Mouse (Mus musculus) lung, embryonic 15.5 days (tissue): ENCODE measurements around the gene Mastl. TPM values are rescaled to one million over a fixed set of nuclear protein-coding genes. Genes with fewer than 3 reads are reported as not detected.

Experiments
- ATAC-seq: fragments of 200-750 bp; cut with Nextera tagmentation; 2 replicates; pipeline ENCODE4 v1.8.0; 2017; ENCODE audit warnings: moderate number of reproducible peaks, borderline replicate concordance; ENCODE audit not compliant: low FRiP score, low TSS enrichment; ENCODE audit errors: extremely low read depth
- H3K27ac ChIP-seq: fragments of 300-500 bp; sonication (generic); 2 replicates; pipeline ENCODE4 v1.5.1; 2015; ENCODE audit warnings: moderate library complexity, mild to moderate bottlenecking, inconsistent platforms
- H3K27me3 ChIP-seq: fragments of 300-500 bp; sonication (generic); 2 replicates; pipeline ENCODE4 v1.6.1; 2015; ENCODE audit warnings: inconsistent platforms
- H3K36me3 ChIP-seq: fragments of 300-500 bp; sonication (generic); 2 replicates; pipeline ENCODE4 v1.6.1; 2015; ENCODE audit warnings: inconsistent platforms
- H3K4me1 ChIP-seq: fragments of 300-500 bp; sonication (generic); 2 replicates; pipeline ENCODE4 v1.6.1; 2015; ENCODE audit warnings: inconsistent platforms
- H3K4me2 ChIP-seq: fragments of 300-500 bp; sonication (generic); 2 replicates; pipeline ENCODE4 v1.6.1; 2015; ENCODE audit warnings: inconsistent platforms, mild to moderate bottlenecking, moderate library complexity
- H3K4me3 ChIP-seq: fragments of 300-500 bp; sonication (generic); 2 replicates; pipeline ENCODE4 v1.5.1; 2015; ENCODE audit warnings: mild to moderate bottlenecking, inconsistent platforms
- H3K9ac ChIP-seq: fragments of 300-500 bp; sonication (generic); 2 replicates; pipeline ENCODE4 v1.6.1; 2015; ENCODE audit warnings: inconsistent platforms
- H3K9me3 ChIP-seq: fragments of 300-500 bp; sonication (generic); 2 replicates; pipeline ENCODE4 v1.6.1; 2016; ENCODE audit warnings: inconsistent platforms
- WGBS: fragments of 180-500 bp; shearing (Covaris S2); methylation state at CpG from one replicate; pipeline ENCODE4 v1.1.7; 2015; 5-methylcytosine and 5-hydroxymethylcytosine counted together
- polyA plus RNA-seq: library from polyadenylated mRNA; unstranded; fragments of >200 nt; fragmentation: Nextera tagmentation; extraction: Ambion mirVana; gene quantifications from 2 replicates; pipeline ENCODE4 v1.2.1, GENCODE M21; 2015

The Mastl gene
- 13.1 and 15.2 TPM in 2 replicates for polyA plus RNA-seq

DNA sequence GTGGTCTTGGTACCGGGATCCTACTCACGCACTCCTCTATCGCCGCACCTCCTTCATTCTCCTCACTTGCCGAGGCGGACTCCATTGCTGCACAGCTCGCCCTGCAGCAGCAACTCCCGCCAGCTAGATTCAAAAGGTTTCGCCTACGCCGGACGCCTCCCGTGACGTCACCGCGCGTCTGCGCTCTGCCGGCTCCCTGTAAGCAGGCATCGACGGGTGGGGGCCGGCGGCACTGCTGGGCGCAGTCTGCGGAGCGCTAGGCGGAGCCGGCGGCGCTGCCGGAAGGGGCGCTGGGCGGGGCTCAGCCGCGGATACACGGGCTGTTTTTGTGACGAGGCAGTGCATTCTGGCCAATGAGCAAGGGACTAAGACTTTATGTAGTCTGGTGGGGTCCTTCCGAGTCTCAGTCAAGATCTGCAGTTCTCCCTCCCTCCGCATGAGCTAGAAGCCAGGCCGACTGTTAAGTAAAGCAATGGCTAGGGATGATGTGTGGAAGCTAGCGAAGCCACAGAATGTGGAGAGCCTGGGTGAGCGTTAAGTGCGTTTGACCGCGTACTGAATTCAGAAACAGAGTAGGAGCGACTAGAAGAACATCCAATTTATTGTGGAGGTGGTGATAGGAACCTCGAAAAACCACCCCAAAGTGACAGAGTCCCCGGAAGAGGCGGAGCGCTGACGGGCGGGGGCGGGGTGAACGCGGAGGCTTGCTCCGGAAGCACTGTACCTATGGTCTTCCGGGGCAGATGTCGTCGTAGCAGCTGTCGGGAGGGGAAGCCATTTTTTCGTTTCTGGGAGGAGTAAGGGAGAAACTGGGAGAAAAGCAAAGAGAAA lies at the start of gene Mastl, which contains the start of gene Yme1l1:
TSS of gene Mastl (minus strand) at position 248 of the 831 bp plus-strand sequence.
TSS of gene Yme1l1 (plus strand) at position 593 of the 831 bp plus-strand sequence.
- no peaks in the 10 kb centered on the region for H3K9me3 ChIP-seq
- H3K4me2 ChIP-seq = peak within 1 kb of the TSS; percentile 64
- ATAC-seq = peak; percentile 100
- WGBS = under 1% methylated on average over 61 of the region's 61 CpGs
- H3K4me3 ChIP-seq = peak within 1 kb of the TSS; percentile 90
- H3K9ac ChIP-seq = peak within 1 kb of the TSS; percentile 85
- H3K27me3 ChIP-seq = no peaks in the 10 kb centered on the region
- peaks cover 1% of the 10 kb centered on the region; the same call in 1 of the 2 replicates for H3K36me3 ChIP-seq
- peak within 1 kb of the TSS; percentile 99 for H3K27ac ChIP-seq
- H3K4me1 ChIP-seq = peaks cover 26% of the 10 kb centered on the region

DNA sequence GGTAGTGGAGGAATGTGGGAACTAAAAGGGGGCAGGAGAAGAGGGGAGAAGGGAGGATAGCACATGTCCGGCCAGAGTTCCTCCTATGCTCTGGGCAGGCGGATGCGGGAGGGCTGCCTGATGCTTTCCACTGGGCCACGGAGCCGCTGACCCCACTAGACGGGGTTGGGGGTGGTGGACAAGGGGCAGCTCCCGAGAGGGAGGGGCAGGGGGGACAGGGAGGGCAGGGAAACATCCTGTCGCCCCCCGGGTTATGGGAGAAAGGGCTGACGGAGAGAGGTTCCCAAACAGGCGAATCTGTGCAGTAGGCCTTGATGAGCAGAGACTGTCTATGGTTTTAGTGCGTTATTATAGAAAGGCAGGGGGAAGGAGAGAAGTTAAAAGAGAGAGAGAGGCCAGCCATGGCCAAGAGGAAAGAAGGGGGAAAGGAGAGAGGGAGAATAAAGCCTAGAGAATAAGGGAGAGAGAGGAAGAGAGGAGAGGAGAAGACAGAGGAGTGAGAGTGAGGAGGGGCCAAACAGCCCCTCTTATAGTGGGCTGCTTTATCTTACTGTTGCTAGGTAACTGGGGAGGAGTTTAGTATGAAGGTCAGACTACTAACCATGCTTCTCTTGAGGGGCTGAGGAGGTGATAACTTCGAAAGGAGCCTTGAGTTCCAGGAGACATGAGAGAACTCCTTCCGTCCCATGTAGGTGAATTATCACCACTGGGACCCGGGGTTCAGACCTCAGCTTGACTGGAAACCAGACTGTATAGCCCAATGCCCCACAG lies 47.3 kb upstream of the Mastl start:
- Histone ChIP-seq H3K36me3 (peaks cover 13% of the 10 kb centered on the region), H3K4me3 (no peak overlapping the region), H3K4me1 (no peaks in the 10 kb centered on the region), H3K4me2 (no peak overlapping the region), H3K27ac (no peak overlapping the region), H3K9me3 (no peaks in the 10 kb centered on the region), H3K27me3 (no peaks in the 10 kb centered on the region), H3K9ac (no peak overlapping the region)
- 54% methylated on average over 15 of the region's 15 CpGs for WGBS
- no peak; the same call in 1 of the 2 replicates for ATAC-seq

DNA sequence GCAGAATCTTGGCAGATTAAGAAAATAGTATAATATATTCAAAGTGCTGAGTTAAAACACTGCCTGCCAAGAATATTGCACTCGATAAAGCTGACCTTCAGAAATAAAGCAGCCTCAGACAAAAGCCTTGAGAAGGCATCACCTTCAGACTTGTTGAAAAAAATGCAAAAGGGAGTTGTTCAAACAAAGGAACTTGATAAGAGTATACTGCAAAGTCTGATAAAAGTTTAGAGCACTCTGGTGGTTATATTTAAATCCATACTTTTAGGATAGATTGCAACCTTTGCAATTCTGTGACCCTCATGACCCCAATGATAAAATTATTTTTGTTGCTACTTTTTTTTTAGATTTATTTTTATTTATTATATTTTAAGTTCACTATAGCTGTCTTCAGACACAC lies 45.2 kb upstream of the Mastl start:
- H3K4me1 ChIP-seq = no peaks in the 10 kb centered on the region
- peaks cover 19% of the 10 kb centered on the region for H3K36me3 ChIP-seq
- no peaks in the 10 kb centered on the region for H3K9me3 ChIP-seq
- H3K9ac ChIP-seq = no peak overlapping the region
- H3K27ac ChIP-seq = no peak overlapping the region
- H3K27me3 ChIP-seq = no peaks in the 10 kb centered on the region
- no peak overlapping the region for H3K4me2 ChIP-seq
- ATAC-seq = no peak
- 71% methylated on average over 1 of the region's 1 CpGs for WGBS
- H3K4me3 ChIP-seq = no peak overlapping the region

DNA sequence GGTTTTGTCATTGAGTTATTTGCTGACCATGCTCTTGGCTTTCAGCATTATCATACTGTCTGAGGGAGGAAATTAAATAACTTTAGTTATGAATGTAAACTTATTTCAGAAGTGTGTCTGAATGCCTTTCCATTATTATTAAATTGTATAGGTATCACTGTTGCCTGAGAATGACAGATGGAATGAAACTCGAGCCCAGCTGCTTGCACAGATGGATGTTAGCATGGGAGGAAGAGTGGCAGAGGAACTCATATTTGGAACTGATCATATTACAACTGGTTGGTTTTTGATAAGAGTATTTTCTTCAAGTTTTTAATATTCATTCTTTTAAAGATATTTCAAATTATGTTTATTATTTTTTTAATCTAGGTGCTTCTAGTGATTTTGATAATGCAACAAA lies 38.5 kb upstream of the Mastl start:
- Histone ChIP-seq H3K9ac (no peak overlapping the region), H3K9me3 (no peaks in the 10 kb centered on the region), H3K4me2 (no peak overlapping the region), H3K27me3 (no peaks in the 10 kb centered on the region), H3K36me3 (peaks cover 61% of the 10 kb centered on the region), H3K27ac (no peak overlapping the region), H3K4me1 (no peaks in the 10 kb centered on the region), H3K4me3 (no peak overlapping the region)
- WGBS = 80% methylated on average over 1 of the region's 1 CpGs
- no peak for ATAC-seq

DNA sequence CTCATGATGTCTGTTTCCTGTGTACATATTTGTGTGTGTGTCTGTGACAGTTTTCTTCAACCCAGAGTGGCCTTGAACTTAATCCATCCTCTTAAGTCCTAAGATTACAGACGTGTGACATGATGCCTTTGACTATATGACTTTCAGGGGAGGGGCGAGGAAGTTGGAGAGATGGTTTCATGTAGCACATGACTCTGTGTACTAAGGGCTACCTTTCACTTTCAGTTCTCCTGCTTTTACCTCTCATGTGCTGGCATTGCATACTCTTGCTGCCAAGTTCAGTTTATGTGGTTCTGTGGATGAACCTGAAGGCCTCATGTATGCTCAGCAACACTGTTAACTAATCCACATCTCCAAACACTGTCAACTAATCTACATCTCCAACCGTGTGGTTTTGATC lies 16.5 kb upstream of the Mastl start:
- 72% methylated on average over 3 of the region's 3 CpGs for WGBS
- no peak overlapping the region for H3K4me3 ChIP-seq
- peaks cover 69% of the 10 kb centered on the region for H3K36me3 ChIP-seq
- ATAC-seq = no peak
- no peak overlapping the region for H3K4me2 ChIP-seq
- no peak overlapping the region for H3K27ac ChIP-seq
- H3K4me1 ChIP-seq = no peaks in the 10 kb centered on the region
- H3K9ac ChIP-seq = no peak overlapping the region
- H3K27me3 ChIP-seq = no peaks in the 10 kb centered on the region
- H3K9me3 ChIP-seq = no peaks in the 10 kb centered on the region

DNA sequence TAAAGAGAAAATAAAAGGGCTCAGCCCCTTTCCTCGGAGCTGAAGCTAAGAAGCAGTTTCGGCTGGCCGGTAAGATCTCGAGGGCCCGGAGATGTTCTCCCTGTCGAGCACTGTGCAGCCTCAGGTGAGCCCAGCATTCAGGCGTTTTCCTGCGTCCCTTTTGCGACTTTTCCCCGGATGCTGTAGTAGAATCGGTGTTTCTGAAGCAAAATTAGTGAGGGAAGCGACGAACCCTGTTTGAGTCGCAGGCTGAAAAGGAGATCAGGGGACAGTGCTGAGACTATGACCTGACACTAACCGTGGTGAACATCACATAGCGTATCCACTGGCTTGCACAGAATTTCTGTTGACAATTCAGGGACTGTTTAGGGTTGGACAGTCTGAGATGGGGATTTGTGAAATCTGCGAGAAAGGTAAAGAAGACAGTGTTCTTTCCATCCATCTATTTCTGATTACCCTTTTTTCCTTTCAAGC lies 821 bp upstream of the Mastl start:
- Histone ChIP-seq H3K4me1 (peaks cover 26% of the 10 kb centered on the region), H3K4me3 (peak overlapping the region; percentile 90), H3K9me3 (no peaks in the 10 kb centered on the region), H3K36me3 (peaks cover 4% of the 10 kb centered on the region; the same call in 1 of the 2 replicates), H3K9ac (peak overlapping the region; percentile 85), H3K27me3 (no peaks in the 10 kb centered on the region), H3K27ac (peak overlapping the region; percentile 99), H3K4me2 (peak overlapping the region; percentile 64)
- WGBS = under 1% methylated on average over 17 of the region's 17 CpGs
- ATAC-seq = no peak; the same call in 1 of the 2 replicates

DNA sequence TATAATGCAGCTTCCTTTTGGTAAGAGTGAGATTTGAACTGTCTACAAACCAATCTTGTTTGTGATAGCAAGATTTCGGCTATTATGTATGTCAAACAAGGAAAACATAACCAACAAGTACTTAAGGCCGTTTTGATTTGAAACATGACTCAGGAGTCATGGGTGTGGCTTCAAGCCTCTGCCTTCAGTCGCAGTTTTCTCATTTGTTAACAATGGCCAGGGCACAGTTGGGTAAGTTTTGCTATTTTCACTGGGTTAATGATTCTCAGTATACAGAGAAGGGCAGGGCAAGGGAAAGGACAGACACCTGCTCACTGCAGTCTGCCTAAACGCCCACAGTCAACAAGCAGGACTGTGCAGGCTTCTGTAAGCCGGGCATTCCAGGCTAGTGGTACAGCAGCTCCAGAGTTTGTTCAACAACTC lies 614 bp downstream of the Mastl start:
- Histone ChIP-seq H3K9ac (peak overlapping the region; percentile 48), H3K4me3 (peak overlapping the region; percentile 90), H3K36me3 (no peaks in the 10 kb centered on the region), H3K27me3 (no peaks in the 10 kb centered on the region), H3K27ac (peak overlapping the region; percentile 99), H3K4me1 (peaks cover 26% of the 10 kb centered on the region), H3K4me2 (peak overlapping the region; percentile 64), H3K9me3 (no peaks in the 10 kb centered on the region)
- under 1% methylated on average over 5 of the region's 5 CpGs for WGBS
- peak; percentile 12 for ATAC-seq

DNA sequence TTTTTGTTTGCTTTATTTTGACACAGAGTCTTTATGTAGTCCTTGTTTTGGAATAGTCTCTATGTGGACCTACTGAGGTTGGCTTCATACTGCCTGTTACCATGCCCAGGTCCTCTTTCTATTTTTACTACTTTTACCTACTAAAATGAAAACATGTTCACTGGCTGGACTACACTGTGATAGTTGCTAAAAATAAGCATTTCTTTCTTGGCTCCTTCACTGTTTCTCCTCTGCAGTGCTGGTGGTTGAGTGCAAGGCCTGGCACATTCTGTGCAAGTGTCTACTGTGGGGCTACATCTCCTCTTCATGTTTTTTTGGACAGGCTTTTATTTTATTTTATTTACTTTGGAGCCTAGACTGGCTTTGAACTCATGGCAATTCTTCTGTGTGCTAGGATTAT lies 36.3 kb downstream of the Mastl start:
- no peak overlapping the region for H3K4me2 ChIP-seq
- no peaks in the 10 kb centered on the region for H3K9me3 ChIP-seq
- peaks cover 24% of the 10 kb centered on the region for H3K36me3 ChIP-seq
- no peak for ATAC-seq
- no peak overlapping the region for H3K9ac ChIP-seq
- H3K27me3 ChIP-seq = no peaks in the 10 kb centered on the region
- no peak overlapping the region for H3K4me3 ChIP-seq
- H3K4me1 ChIP-seq = no peaks in the 10 kb centered on the region
- no peak overlapping the region for H3K27ac ChIP-seq

DNA sequence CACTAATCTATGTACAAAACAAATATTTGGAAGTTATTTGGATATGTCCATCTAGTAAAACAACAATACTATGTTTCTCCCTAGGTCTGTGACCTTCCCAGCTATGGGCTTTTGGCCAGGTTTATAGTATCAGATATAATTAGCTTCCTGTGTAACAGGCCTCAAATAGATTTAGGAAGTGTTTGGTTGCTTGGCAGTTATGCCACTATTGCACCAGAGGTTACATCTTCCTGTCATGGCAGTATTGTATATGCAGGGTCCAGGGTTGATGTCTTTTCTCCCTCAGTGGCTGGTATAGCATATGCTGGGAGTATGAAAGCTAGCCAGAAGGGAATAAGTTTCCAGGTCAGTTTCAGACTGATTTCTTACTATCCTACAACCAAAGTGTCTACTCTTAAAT lies 53.6 kb downstream of the Mastl start:
- no peaks in the 10 kb centered on the region for H3K27me3 ChIP-seq

DNA sequence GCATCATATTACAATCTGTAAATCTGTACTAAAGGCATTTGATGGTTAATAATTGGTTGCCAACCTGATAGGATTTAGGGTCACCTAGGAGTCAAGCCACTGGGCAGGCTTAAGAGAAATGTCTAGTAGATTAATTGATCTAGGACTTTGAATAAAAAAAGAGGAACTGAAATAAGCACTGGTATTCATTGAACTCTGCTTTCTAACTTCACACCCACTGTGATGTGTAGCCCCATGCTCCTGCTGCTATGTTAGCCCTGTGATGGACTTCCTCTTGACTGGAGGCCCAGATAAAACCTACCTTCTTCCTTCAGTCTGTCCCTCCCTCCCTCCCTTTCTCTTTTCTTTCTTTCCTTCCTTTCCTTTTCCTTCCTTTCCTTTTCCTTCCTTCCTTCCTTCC lies 58.8 kb downstream of the Mastl start:
- no peaks in the 10 kb centered on the region for H3K27me3 ChIP-seq
- H3K4me3 ChIP-seq = no peak overlapping the region
- H3K9ac ChIP-seq = no peak overlapping the region
- ATAC-seq = no peak
- peaks cover 11% of the 10 kb centered on the region for H3K36me3 ChIP-seq
- no peaks in the 10 kb centered on the region for H3K9me3 ChIP-seq
- H3K4me1 ChIP-seq = no peaks in the 10 kb centered on the region
- no peak overlapping the region for H3K4me2 ChIP-seq
- H3K27ac ChIP-seq = no peak overlapping the region

More for the DNA sequence above, 53.6 kb downstream of the Mastl start:
- H3K9ac ChIP-seq = no peak overlapping the region
- no peak overlapping the region for H3K27ac ChIP-seq
- H3K4me2 ChIP-seq = no peak overlapping the region
- H3K4me3 ChIP-seq = no peak overlapping the region
- no peak for ATAC-seq
- no peaks in the 10 kb centered on the region for H3K4me1 ChIP-seq
- H3K36me3 ChIP-seq = peaks cover 8% of the 10 kb centered on the region
- H3K9me3 ChIP-seq = no peaks in the 10 kb centered on the region

DNA sequence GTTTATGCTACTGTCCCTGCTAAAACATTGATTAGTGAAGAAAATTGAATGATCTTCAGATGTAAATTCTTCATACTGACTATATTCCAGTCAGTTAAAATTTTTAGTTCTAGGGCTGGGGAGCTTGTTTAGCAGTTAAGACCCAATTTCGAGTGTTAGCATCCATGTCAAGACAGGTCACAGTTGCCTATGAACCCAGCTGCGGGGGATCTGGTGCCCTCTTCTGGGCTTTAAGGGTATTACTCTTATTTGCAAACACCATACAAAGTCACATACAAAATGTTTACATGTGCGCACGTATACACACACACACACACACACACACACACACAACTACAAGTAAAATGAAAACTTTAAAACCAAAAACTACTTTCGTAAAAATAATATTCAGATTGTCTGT lies 63.6 kb downstream of the Mastl start:
- Histone ChIP-seq H3K9me3 (no peaks in the 10 kb centered on the region), H3K4me1 (no peaks in the 10 kb centered on the region), H3K27ac (no peak overlapping the region), H3K27me3 (no peaks in the 10 kb centered on the region), H3K9ac (no peak overlapping the region), H3K36me3 (peaks cover 27% of the 10 kb centered on the region), H3K4me3 (no peak overlapping the region), H3K4me2 (no peak overlapping the region)
- ATAC-seq = no peak
- 47% methylated on average over 5 of the region's 5 CpGs for WGBS

DNA sequence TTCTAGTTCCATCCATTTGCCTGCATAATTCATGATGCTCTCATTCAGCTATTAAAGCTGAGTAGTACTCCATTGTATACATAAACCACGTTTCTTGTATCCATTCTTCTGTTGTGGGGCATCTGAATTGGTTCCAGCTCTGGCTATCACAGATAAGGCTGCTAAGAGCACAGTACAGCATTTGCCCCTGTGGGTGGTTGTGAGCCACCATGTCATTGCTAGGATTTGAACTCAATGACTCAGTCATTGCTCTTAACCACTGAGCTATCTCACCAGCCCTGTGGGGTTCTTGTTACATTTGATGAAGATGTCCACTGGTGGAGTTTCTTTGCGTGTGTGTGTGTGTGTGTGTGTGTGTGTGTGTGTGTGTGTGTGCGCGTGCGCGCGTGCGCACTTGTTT lies 71.3 kb downstream of the Mastl start:
- Histone ChIP-seq H3K4me3 (no peak overlapping the region), H3K9me3 (no peaks in the 10 kb centered on the region), H3K9ac (no peak overlapping the region), H3K4me1 (no peaks in the 10 kb centered on the region), H3K36me3 (peaks cover 15% of the 10 kb centered on the region; the same call in 1 of the 2 replicates), H3K27me3 (no peaks in the 10 kb centered on the region), H3K4me2 (no peak overlapping the region), H3K27ac (no peak overlapping the region)
- 93% methylated on average over 8 of the region's 8 CpGs for WGBS
- no peak for ATAC-seq
